Mouse (Mus musculus): ENCODE measurements at regions not wholly inside any gene's neighbourhood (a gene's known extent, or its start where the extent isn't known, plus 50 kb on each side); places are given as distances from the start of the nearest gene placed in this dataset.

DNA sequence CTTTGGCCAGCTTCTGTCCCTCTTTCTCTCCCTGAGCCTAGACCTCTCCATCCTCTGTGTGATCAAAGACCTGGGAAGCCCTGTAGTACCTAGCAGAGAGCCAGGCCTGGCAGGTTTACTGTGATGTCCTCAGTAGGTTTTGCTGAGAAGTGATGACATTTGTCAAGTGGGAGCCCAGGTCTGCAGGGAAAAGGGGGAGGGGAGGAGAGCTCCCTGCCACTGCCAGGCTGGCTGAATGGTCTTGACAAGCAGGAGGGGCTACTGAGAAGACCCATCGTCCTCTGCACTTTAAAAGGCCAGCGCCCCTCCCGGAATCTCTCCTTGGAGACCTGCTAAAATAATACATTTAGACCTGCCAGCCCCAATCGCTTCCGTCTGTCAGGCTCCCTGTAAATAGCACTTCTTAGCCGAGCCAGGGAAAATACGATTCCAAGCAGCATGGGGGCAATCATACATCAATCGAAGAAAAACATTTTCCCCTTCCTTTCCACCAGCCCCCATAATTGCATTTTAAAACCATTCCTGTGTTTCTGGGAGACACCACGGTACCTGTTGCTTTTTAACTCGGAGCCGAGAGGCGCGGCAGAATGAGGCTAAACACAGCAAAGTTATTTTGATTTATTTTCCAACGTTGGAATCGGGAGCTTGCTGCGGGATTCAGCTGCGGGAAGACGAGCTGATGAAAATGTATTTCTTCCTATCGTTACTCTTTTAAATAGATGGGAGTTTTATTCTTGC, 144.5 kb upstream of the Tle3 start:
- Histone ChIP-seq H3K4me3 (ENCODE audit: insufficient read depth, low read length) (no peak overlapping the region), H3K4me1 (ENCODE audit: control insufficient read depth, insufficient read depth, low read length) (peaks cover 2% of the 10 kb centered on the region; the same call in 1 of the 2 replicates), H3K27ac (ENCODE audit: insufficient read depth, low read depth, low read length) (no peak overlapping the region)
- TF ChIP-seq POLR2A (IDR thresholded peaks at IDR 0.05; ENCODE audit: borderline replicate concordance, low read depth, low read length) (no peak), CTCF (IDR thresholded peaks at IDR 0.05; ENCODE audit: low read depth, low read length) (no peak)

GRCm38 (mm10) chr9:61228230-61228631, 143.9 kb upstream of the Tle3 start:
- Histone ChIP-seq H3K27ac (ENCODE audit: insufficient read depth, low read depth, low read length) (no peak overlapping the region), H3K4me1 (ENCODE audit: control insufficient read depth, insufficient read depth, low read length) (peaks cover 7% of the 10 kb centered on the region), H3K4me3 (ENCODE audit: insufficient read depth, low read length) (no peak overlapping the region)
- TF ChIP-seq POLR2A (IDR thresholded peaks at IDR 0.05; ENCODE audit: borderline replicate concordance, low read depth, low read length) = no peak
- TF ChIP-seq CTCF (IDR thresholded peaks at IDR 0.05; ENCODE audit: low read depth, low read length) = no peak

DNA sequence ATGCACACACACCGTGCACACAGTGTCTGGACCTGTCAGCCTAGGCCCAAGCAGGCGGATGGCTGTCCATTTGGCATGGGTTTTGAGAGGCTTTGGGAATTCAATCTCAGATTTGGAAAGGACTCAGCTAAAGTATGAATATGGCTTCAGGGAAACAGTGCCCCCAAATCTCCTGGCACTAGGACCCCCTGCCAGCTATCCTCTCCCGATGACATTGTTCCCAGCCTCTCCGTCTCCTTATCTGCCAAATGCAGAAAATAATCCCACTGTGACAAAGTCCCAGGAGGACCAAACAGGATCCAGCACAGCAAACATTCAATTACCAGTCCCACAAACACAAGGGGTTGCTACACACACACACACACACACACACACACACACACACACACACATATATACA, 141.9 kb upstream of the Tle3 start:
- Histone ChIP-seq H3K27ac (ENCODE audit: insufficient read depth, low read depth, low read length) (no peak overlapping the region), H3K4me1 (ENCODE audit: control insufficient read depth, insufficient read depth, low read length) (peaks cover 13% of the 10 kb centered on the region), H3K4me3 (ENCODE audit: insufficient read depth, low read length) (no peak overlapping the region)
- no peak for TF ChIP-seq CTCF (IDR thresholded peaks at IDR 0.05; ENCODE audit: low read depth, low read length)
- TF ChIP-seq POLR2A (IDR thresholded peaks at IDR 0.05; ENCODE audit: borderline replicate concordance, low read depth, low read length) = no peak

- Histone ChIP-seq H3K4me3 (ENCODE audit: insufficient read depth, low read length) (no peak overlapping the region), H3K4me1 (ENCODE audit: control insufficient read depth, insufficient read depth, low read length) (peaks cover 13% of the 10 kb centered on the region), H3K27ac (ENCODE audit: insufficient read depth, low read depth, low read length) (no peak overlapping the region)
- TF ChIP-seq POLR2A (IDR thresholded peaks at IDR 0.05; ENCODE audit: borderline replicate concordance, low read depth, low read length) (no peak), CTCF (IDR thresholded peaks at IDR 0.05; ENCODE audit: low read depth, low read length) (no peak)
Observed at GRCm38 (mm10) chr9:61232630-61233029, 139.5 kb upstream of the Tle3 start.

- no peak overlapping the region for H3K27ac ChIP-seq (ENCODE audit: insufficient read depth, low read depth, low read length)
- TF ChIP-seq POLR2A (IDR thresholded peaks at IDR 0.05; ENCODE audit: borderline replicate concordance, low read depth, low read length) (no peak), CTCF (IDR thresholded peaks at IDR 0.05; ENCODE audit: low read depth, low read length) (no peak)
- H3K4me1 ChIP-seq (ENCODE audit: control insufficient read depth, insufficient read depth, low read length) = peaks cover 13% of the 10 kb centered on the region
- H3K4me3 ChIP-seq (ENCODE audit: insufficient read depth, low read length) = no peak overlapping the region
Observed at GRCm38 (mm10) chr9:61233251-61233650, 138.9 kb upstream of the Tle3 start.

DNA sequence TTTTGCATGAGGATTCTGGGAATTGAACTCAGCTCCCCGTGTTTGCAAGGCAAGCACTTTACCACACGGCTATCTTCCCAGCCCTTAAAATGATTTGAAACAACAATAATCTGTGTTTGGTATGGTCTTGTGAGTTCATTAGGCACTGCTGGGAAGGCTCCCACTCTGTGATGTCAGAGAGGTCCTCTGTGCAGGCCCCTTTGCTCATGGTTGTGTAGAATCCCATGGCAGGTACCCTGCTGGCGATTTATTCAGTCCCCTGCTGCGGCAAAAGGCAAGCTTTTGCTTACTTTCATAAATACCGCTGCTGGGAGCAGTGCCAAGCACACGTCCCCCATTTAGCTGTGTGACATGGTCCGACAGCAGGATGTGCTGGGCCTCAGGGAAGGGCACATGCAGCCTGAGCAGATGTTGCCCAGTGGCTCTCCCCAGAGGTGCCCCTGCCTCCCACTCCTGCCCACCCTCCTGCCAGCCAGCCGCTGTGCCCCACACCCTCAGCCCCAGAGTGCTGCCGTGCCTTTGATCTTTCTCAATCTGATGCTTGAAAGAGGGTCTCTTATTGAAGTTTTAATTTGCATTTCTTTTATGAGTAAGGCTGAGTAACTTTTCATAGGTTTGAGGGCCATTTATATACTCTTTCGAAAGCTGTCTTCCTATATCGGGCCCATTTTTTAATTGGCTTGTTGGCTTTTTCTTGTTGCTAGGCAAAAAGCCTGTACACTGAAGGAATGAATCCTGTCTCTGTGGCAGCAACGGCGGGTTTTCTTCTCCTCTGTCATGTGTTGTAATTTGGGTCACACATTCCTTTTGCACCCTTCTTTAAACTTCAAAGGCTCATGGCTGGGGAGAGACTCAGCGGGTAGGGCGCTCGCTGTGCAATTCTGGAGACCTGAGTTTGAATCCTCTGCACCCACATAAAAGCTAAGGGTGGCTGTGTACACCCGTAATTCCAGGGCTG, 136.2 kb upstream of the Tle3 start:
- Histone ChIP-seq H3K27ac (ENCODE audit: insufficient read depth, low read depth, low read length) (no peak overlapping the region), H3K4me1 (ENCODE audit: control insufficient read depth, insufficient read depth, low read length) (peaks cover 15% of the 10 kb centered on the region), H3K4me3 (ENCODE audit: insufficient read depth, low read length) (no peak overlapping the region)
- TF ChIP-seq POLR2A (IDR thresholded peaks at IDR 0.05; ENCODE audit: borderline replicate concordance, low read depth, low read length) = no peak
- no peak for TF ChIP-seq CTCF (IDR thresholded peaks at IDR 0.05; ENCODE audit: low read depth, low read length)

DNA sequence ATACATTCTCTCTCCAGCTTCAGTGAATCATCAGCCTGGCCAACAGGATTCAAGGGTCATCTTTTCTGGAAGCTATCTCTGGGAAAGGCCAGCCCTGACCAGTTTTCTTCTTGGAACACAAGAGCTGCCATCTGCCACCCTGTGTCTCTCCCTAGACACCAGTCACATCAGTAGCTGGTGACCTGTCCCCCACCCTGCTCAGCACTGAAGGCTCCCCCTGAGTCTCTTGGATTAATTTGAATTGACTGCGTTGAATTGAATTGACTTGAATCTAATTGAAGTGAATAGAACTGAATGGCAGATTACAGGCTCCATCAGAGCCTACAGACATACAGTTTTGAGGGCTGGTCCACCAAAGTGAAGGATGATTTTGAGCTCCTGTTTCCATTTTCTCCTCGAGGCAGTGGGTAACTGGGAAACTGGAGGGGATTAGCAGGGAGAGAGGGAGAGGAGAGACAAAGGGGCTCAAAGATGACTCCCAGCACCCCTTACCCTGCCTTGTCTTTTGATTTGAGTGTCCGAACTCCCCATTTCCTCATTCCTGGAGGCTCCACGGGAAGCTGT, 133.4 kb upstream of the Tle3 start:
- TF ChIP-seq POLR2A (IDR thresholded peaks at IDR 0.05; ENCODE audit: borderline replicate concordance, low read depth, low read length) (no peak), CTCF (IDR thresholded peaks at IDR 0.05; ENCODE audit: low read depth, low read length) (no peak)

GRCm38 (mm10) chr9:61239328-61239727, 132.8 kb upstream of the Tle3 start:
- H3K4me3 ChIP-seq (ENCODE audit: insufficient read depth, low read length) = no peak overlapping the region
- H3K4me1 ChIP-seq (ENCODE audit: control insufficient read depth, insufficient read depth, low read length) = peaks cover 22% of the 10 kb centered on the region
- H3K27ac ChIP-seq (ENCODE audit: insufficient read depth, low read depth, low read length) = no peak overlapping the region
- no peak for TF ChIP-seq CTCF (IDR thresholded peaks at IDR 0.05; ENCODE audit: low read depth, low read length)
- no peak for TF ChIP-seq POLR2A (IDR thresholded peaks at IDR 0.05; ENCODE audit: borderline replicate concordance, low read depth, low read length)

More for the DNA sequence above, 133.4 kb upstream of the Tle3 start:
- Histone ChIP-seq H3K4me1 (ENCODE audit: control insufficient read depth, insufficient read depth, low read length) (peaks cover 22% of the 10 kb centered on the region), H3K27ac (ENCODE audit: insufficient read depth, low read depth, low read length) (no peak overlapping the region), H3K4me3 (ENCODE audit: insufficient read depth, low read length) (no peak overlapping the region)

DNA sequence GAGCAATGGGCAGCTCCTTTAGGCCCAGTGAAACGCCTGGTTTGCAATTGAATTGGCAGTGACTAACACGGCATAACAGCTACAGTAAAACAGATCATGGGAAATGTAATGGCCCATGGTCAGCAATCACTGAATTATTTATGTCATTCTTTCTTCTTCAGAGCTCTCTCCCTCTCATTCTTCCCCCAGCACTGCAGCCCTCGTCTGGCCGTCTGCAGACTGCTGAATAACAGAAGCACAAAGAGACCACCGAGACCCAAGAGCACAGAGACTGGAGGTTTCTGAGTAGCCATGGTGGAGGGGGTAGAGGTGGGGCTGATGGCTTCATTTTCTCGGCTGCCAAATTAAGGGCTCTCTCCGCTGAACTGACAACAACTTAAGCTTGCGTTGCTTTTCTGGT, 130.7 kb upstream of the Tle3 start:
- H3K4me3 ChIP-seq (ENCODE audit: insufficient read depth, low read length) = no peak overlapping the region
- no peak overlapping the region for H3K27ac ChIP-seq (ENCODE audit: insufficient read depth, low read depth, low read length)
- H3K4me1 ChIP-seq (ENCODE audit: control insufficient read depth, insufficient read depth, low read length) = peaks cover 22% of the 10 kb centered on the region
- TF ChIP-seq POLR2A (IDR thresholded peaks at IDR 0.05; ENCODE audit: borderline replicate concordance, low read depth, low read length) (no peak), CTCF (IDR thresholded peaks at IDR 0.05; ENCODE audit: low read depth, low read length) (no peak)

Measured in bone marrow macrophage, adult 2 months (primary cell).